Mouse (Mus musculus): ENCODE measurements around the gene Ppan. TPM values are rescaled to one million over a fixed set of nuclear protein-coding genes. Genes with fewer than 3 reads are reported as not detected.

The Ppan gene
- 49.2 and 49.5 TPM in 2 replicates for polyA plus RNA-seq (2015; fragmentation: Nextera tagmentation; extraction: Ambion mirVana)

DNA sequence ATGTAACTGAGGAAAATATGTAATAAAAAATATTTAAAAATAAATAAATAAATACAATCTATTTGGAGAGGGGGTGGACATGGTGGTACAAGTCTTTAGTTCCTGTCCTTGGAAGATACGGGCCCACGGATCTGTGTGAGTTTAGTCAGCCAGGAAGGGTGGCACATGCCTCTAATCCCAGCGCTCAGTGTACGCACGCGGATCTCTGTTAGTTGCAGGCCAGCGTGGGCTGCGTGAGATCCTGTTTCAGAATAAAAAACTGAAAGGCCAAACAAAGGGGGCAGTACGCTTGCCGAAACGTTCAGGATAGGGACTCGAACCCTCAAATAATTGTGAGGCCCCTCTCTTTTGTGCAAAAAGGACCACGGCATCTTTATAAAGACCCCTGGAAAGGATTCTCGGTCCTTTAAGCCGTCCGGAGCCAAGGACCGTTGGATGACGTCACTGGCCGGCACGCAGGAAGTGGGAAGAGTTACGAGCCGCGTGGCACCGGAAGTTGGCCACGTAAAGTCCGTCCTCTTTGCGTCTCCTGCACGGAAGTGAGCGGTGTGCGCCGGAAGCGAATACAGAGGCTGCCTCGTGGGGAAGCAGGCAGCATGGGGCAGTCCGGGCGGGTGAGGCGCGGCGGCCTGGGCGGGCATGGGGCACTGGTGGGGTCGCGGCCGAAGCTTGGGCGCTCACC is at the start of gene Ppan:
Ppan (plus strand) TSS at position 472 of the 682 bp plus-strand sequence.
- peak within 1 kb of the TSS; percentile 95 for H3K27ac ChIP-seq
- peak within 1 kb of the TSS; percentile 77 for H3K9ac ChIP-seq (replicated peaks)
- peak within 1 kb of the TSS; percentile 96 for H3K4me2 ChIP-seq (replicated peaks)
- no peaks in the 10 kb centered on the region for H3K27me3 ChIP-seq
- peaks cover 37% of the 10 kb centered on the region for H3K36me3 ChIP-seq
- under 1% methylated on average over 43 of the region's 43 CpGs for WGBS
- H3K4me3 ChIP-seq (replicated peaks): peak within 1 kb of the TSS; percentile 80
- H3K4me1 ChIP-seq (replicated peaks): peaks cover 13% of the 10 kb centered on the region
- peak; percentile 98 for ATAC-seq
- no peaks in the 10 kb centered on the region for H3K9me3 ChIP-seq

DNA sequence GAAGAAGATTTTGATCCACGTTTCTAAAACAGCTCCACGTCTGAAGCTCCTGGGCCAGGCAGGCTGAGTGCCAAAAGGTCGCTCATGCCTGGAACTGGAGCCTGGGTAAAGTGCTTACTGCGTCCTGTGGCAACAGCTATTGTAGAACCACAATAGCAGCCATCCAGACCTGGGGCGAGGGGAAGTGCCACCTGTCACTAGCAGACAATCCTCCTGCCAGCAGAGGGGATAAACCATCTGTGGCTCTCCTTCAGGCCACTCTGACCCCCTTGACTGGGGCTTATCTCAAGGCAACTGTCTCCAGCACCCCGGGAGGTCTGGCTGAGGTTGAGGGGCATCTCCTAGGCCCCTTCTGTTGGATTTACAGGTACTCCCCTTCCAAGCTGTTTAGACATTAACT is 49.0 kb upstream of the Ppan start:
- Histone ChIP-seq H3K4me3 (replicated peaks) (no peak overlapping the region), H3K9me3 (no peaks in the 10 kb centered on the region), H3K9ac (replicated peaks) (no peak overlapping the region), H3K4me2 (replicated peaks) (no peak overlapping the region), H3K36me3 (no peaks in the 10 kb centered on the region), H3K4me1 (replicated peaks) (no peaks in the 10 kb centered on the region), H3K27me3 (0 out of 2 replicates have a peak, but pooled peaks cover 3% of the 10 kb centered on the region), H3K27ac (no peak overlapping the region)
- no peak for ATAC-seq
- 41% methylated on average over 6 of the region's 6 CpGs for WGBS

- H3K9me3 ChIP-seq: no peaks in the 10 kb centered on the region
- H3K27ac ChIP-seq: no peak overlapping the region
- 66% methylated on average over 4 of the region's 4 CpGs for WGBS
- no peak overlapping the region for H3K9ac ChIP-seq (replicated peaks)
- no peak for ATAC-seq
- H3K36me3 ChIP-seq: no peaks in the 10 kb centered on the region
- H3K4me1 ChIP-seq (replicated peaks): no peaks in the 10 kb centered on the region
- no peak overlapping the region for H3K4me3 ChIP-seq (replicated peaks)
- no peak overlapping the region for H3K4me2 ChIP-seq (replicated peaks)
- H3K27me3 ChIP-seq: 0 out of 2 replicates have a peak, but pooled peaks cover 3% of the 10 kb centered on the region
These were observed 45.8 kb upstream of the Ppan start for GRCm38 (mm10) chr9:20842211-20842610.

- WGBS: 31% methylated on average over 2 of the region's 2 CpGs
- H3K4me1 ChIP-seq (replicated peaks): no peaks in the 10 kb centered on the region
These were observed 45.3 kb upstream of the Ppan start for GRCm38 (mm10) chr9:20842670-20843069.

DNA sequence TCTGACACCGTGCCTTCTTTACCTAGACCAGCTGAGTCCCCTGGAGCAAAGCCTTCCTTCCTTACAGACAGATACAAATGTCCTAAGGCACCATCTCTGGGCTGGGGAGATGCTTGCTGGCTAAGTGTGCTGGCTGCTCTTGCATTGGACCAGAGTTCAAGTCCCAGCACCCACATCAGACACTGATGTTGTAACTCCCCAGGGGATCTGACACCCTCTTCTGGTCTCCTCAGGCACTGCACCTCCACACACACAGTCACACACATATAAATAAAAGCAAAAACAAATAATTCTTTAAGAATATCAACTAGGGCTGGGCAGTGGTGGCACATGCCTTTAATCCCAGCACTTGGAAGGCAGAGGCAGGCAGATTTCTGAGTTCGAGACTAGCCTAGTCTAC is 37.8 kb upstream of the Ppan start:
- Histone ChIP-seq H3K4me1 (replicated peaks) (no peaks in the 10 kb centered on the region), H3K4me3 (replicated peaks) (no peak overlapping the region), H3K9ac (replicated peaks) (no peak overlapping the region), H3K4me2 (replicated peaks) (no peak overlapping the region), H3K36me3 (no peaks in the 10 kb centered on the region), H3K9me3 (no peaks in the 10 kb centered on the region), H3K27me3 (peaks cover 8% of the 10 kb centered on the region; the same call in 1 of the 2 replicates), H3K27ac (no peak overlapping the region)
- no peak for ATAC-seq
- WGBS: 97% methylated on average over 2 of the region's 2 CpGs

More at GRCm38 (mm10) chr9:20842670-20843069, 45.3 kb upstream of the Ppan start:
- no peak overlapping the region for H3K4me2 ChIP-seq (replicated peaks)
- no peaks in the 10 kb centered on the region for H3K9me3 ChIP-seq
- 0 out of 2 replicates have a peak, but pooled peaks cover 3% of the 10 kb centered on the region for H3K27me3 ChIP-seq
- no peak overlapping the region for H3K27ac ChIP-seq
- H3K36me3 ChIP-seq: no peaks in the 10 kb centered on the region
- H3K9ac ChIP-seq (replicated peaks): no peak overlapping the region
- no peak overlapping the region for H3K4me3 ChIP-seq (replicated peaks)
- ATAC-seq: 0 out of 2 replicates have a peak, but pooled peaks have one; percentile 30

GRCm38 (mm10) chr9:20857131-20857530 is 30.8 kb upstream of the Ppan start:
- Histone ChIP-seq H3K27ac (no peak overlapping the region), H3K36me3 (no peaks in the 10 kb centered on the region), H3K4me2 (replicated peaks) (no peak overlapping the region), H3K9ac (replicated peaks) (no peak overlapping the region), H3K4me1 (replicated peaks) (no peaks in the 10 kb centered on the region), H3K27me3 (peaks cover 11% of the 10 kb centered on the region; the same call in 1 of the 2 replicates), H3K9me3 (no peaks in the 10 kb centered on the region), H3K4me3 (replicated peaks) (no peak overlapping the region)
- WGBS: 15% methylated on average over 6 of the region's 6 CpGs
- no peak for ATAC-seq

DNA sequence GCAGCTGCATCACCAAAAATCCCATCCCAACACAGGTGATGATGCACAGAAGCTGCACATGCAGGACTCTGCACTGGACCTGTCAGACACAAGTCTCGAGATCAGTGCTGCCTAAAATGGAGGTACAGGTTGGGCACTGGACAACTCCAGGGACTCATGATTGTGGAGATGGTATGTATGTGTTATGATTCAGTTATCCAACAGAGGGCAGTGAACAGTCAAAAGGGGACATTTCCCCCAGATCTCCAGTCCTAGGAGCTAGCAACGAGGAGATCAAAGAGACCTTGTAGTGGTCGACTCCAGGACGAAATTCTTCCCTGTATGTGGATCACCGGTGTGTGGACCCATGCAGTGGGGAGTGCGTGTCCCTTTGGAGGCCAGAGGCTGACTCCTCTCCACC is 28.0 kb upstream of the Ppan start:
- WGBS: 62% methylated on average over 6 of the region's 6 CpGs
- no peaks in the 10 kb centered on the region for H3K4me1 ChIP-seq (replicated peaks)
- no peak overlapping the region for H3K9ac ChIP-seq (replicated peaks)
- no peaks in the 10 kb centered on the region for H3K9me3 ChIP-seq
- H3K4me2 ChIP-seq (replicated peaks): no peak overlapping the region
- no peak for ATAC-seq
- no peak overlapping the region for H3K27ac ChIP-seq
- H3K27me3 ChIP-seq: peaks cover 5% of the 10 kb centered on the region; the same call in 1 of the 2 replicates
- no peak overlapping the region for H3K4me3 ChIP-seq (replicated peaks)
- H3K36me3 ChIP-seq: no peaks in the 10 kb centered on the region

GRCm38 (mm10) chr9:20861821-20862220 is 26.2 kb upstream of the Ppan start:
- H3K4me3 ChIP-seq (replicated peaks): no peak overlapping the region
- H3K27me3 ChIP-seq: peaks cover 6% of the 10 kb centered on the region
- no peak overlapping the region for H3K9ac ChIP-seq (replicated peaks)
- H3K4me1 ChIP-seq (replicated peaks): no peaks in the 10 kb centered on the region
- 9% methylated on average over 4 of the region's 4 CpGs for WGBS
- H3K27ac ChIP-seq: no peak overlapping the region
- no peak overlapping the region for H3K4me2 ChIP-seq (replicated peaks)
- H3K36me3 ChIP-seq: no peaks in the 10 kb centered on the region
- no peak for ATAC-seq
- no peaks in the 10 kb centered on the region for H3K9me3 ChIP-seq

GRCm38 (mm10) chr9:20862225-20862624 is 25.8 kb upstream of the Ppan start:
- Histone ChIP-seq H3K36me3 (no peaks in the 10 kb centered on the region), H3K4me3 (replicated peaks) (no peak overlapping the region), H3K9ac (replicated peaks) (no peak overlapping the region), H3K27ac (no peak overlapping the region), H3K27me3 (peaks cover 10% of the 10 kb centered on the region), H3K4me1 (replicated peaks) (no peaks in the 10 kb centered on the region), H3K9me3 (no peaks in the 10 kb centered on the region), H3K4me2 (replicated peaks) (no peak overlapping the region)
- no peak for ATAC-seq
- WGBS: 59% methylated on average over 4 of the region's 4 CpGs

- Histone ChIP-seq H3K9ac (replicated peaks) (no peak overlapping the region), H3K27ac (no peak overlapping the region), H3K4me3 (replicated peaks) (no peak overlapping the region), H3K4me1 (replicated peaks) (no peaks in the 10 kb centered on the region; the same call in 1 of the 2 replicates), H3K9me3 (no peaks in the 10 kb centered on the region), H3K36me3 (no peaks in the 10 kb centered on the region), H3K27me3 (peaks cover 51% of the 10 kb centered on the region), H3K4me2 (replicated peaks) (no peak overlapping the region)
- WGBS: 63% methylated on average over 3 of the region's 3 CpGs
- ATAC-seq: no peak
These were observed 21.1 kb upstream of the Ppan start for GRCm38 (mm10) chr9:20866879-20867278.

DNA sequence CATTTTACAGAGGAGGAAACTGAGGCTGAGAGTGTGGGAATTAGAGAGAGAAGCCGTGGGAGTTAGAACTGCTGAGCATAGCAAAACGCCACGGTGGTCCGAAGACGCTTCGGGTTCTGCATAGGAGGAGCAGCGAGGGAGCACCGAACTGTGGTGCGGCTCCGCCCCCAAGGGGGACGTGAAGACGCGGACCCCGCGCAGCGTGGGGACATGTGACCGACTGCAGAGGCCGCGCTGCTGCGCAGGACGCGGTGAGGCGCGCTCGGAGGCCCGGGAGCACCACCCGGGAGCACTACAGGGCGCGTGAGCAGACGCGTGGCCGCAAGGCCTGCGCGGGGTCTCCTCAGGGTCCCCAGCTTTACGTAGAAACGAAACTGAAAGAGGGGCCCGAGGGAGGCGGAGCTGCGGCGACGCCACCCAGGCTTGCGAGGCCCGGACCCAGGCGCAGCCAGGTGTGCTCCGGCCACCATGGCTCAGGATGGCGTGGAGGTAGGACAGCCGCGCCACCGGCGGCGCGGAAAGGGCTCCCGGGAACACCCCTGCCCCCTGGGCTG is 19.4 kb upstream of the Ppan start, which contains the start of gene A230050P20Rik:
A230050P20Rik (plus strand) TSS at position 195 of the 554 bp plus-strand sequence.
- H3K4me1 ChIP-seq (replicated peaks): no peaks in the 10 kb centered on the region; the same call in 1 of the 2 replicates
- ATAC-seq: no peak
- H3K27ac ChIP-seq: no peak within 1 kb of the TSS
- 14% methylated on average over 53 of the region's 53 CpGs for WGBS
- H3K36me3 ChIP-seq: no peaks in the 10 kb centered on the region
- peaks cover 51% of the 10 kb centered on the region for H3K27me3 ChIP-seq
- peak within 1 kb of the TSS; percentile 35 for H3K4me2 ChIP-seq (replicated peaks)
- H3K9ac ChIP-seq (replicated peaks): no peak within 1 kb of the TSS
- H3K9me3 ChIP-seq: no peaks in the 10 kb centered on the region
- peak within 1 kb of the TSS; percentile 20 for H3K4me3 ChIP-seq (replicated peaks)

- no peak overlapping the region for H3K9ac ChIP-seq (replicated peaks)
- 6% methylated on average over 19 of the region's 19 CpGs for WGBS
- peaks cover 51% of the 10 kb centered on the region for H3K27me3 ChIP-seq
- no peaks in the 10 kb centered on the region; the same call in 1 of the 2 replicates for H3K4me1 ChIP-seq (replicated peaks)
- H3K9me3 ChIP-seq: no peaks in the 10 kb centered on the region
- H3K27ac ChIP-seq: no peak overlapping the region
- no peak for ATAC-seq
- H3K4me3 ChIP-seq (replicated peaks): no peak overlapping the region
- peak overlapping the region; percentile 35; the same call in 1 of the 2 replicates for H3K4me2 ChIP-seq (replicated peaks)
- no peaks in the 10 kb centered on the region for H3K36me3 ChIP-seq
These were observed 18.7 kb upstream of the Ppan start for GRCm38 (mm10) chr9:20869246-20869645.
